Mouse (Mus musculus) midbrain, postnatal 0 days (tissue): ENCODE measurements around the gene Ppp1r1b. TPM values are rescaled to one million over a fixed set of nuclear protein-coding genes. Genes with fewer than 3 reads are reported as not detected.

Experiments
- ATAC-seq: fragments of 200-750 bp; cut with Nextera tagmentation; 2 replicates; pipeline ENCODE4 v1.8.0; 2017; ENCODE audit warnings: moderate number of reproducible peaks, mild to moderate bottlenecking, moderate TSS enrichment, moderate library complexity; ENCODE audit not compliant: low FRiP score
- DNase-seq: peaks from one replicate; pipeline ENCODE4 v3.0.0-alpha.2; 2015; ENCODE audit warnings: low spot score
- H3K27ac ChIP-seq: fragments of 300-500 bp; sonication (generic); 2 replicates; pipeline ENCODE4 v1.5.1; 2014; ENCODE audit warnings: low read depth, mild to moderate bottlenecking, low read length, mixed read lengths
- H3K27me3 ChIP-seq: fragments of 300-500 bp; sonication (generic); 2 replicates; pipeline ENCODE4 v1.6.1; 2014; ENCODE audit warnings: low read length, control low read depth, mixed read lengths; ENCODE audit not compliant: insufficient read depth
- H3K36me3 ChIP-seq: fragments of 300-500 bp; sonication (generic); 2 replicates; pipeline ENCODE4 v1.6.1; 2014; ENCODE audit warnings: low read length, control low read depth, mixed read lengths; ENCODE audit not compliant: insufficient read depth
- H3K4me1 ChIP-seq: fragments of 300-500 bp; sonication (generic); 2 replicates; pipeline ENCODE4 v1.6.1; 2014; ENCODE audit warnings: mild to moderate bottlenecking, control low read depth, antibody characterized with exemption, low read length, mixed read lengths; ENCODE audit not compliant: insufficient read depth
- H3K4me2 ChIP-seq: fragments of 300-500 bp; sonication (generic); 2 replicates; pipeline ENCODE4 v1.6.1; 2014; ENCODE audit warnings: low read depth, mild to moderate bottlenecking, low read length, mixed read lengths; ENCODE audit not compliant: poor library complexity, severe bottlenecking
- H3K4me3 ChIP-seq: fragments of 300-500 bp; sonication (generic); 2 replicates; pipeline ENCODE4 v1.5.1; 2014; ENCODE audit warnings: low read depth, mild to moderate bottlenecking, low read length, moderate library complexity
- H3K9ac ChIP-seq: fragments of 300-500 bp; sonication (generic); replicated peaks from 2 replicates; pipeline ENCODE4 v1.6.1; 2014; ENCODE audit warnings: mild to moderate bottlenecking, low read length, moderate library complexity, mixed read lengths; ENCODE audit not compliant: poor library complexity, severe bottlenecking
- H3K9me3 ChIP-seq: fragments of 300-500 bp; sonication (generic); 2 replicates; pipeline ENCODE4 v1.6.1; 2016; ENCODE audit warnings: low read length, control low read depth
- CTCF ChIP-seq: IDR thresholded peaks from 2 replicates; pipeline ENCODE4 v1.5.1; 2016; ENCODE audit warnings: antibody characterized with exemption, mild to moderate bottlenecking
- WGBS: fragments of 180-500 bp; shearing (Covaris S2); extraction: QIAGEN DNeasy Blood & Tissue Kit; methylation state at CpG from one replicate; pipeline ENCODE4 v1.1.7; 2014; 5-methylcytosine and 5-hydroxymethylcytosine counted together
- polyA plus RNA-seq: library from polyadenylated mRNA; unstranded; fragments of >200 nt; fragmentation: Nextera tagmentation; extraction: Ambion mirVana; gene quantifications from 2 replicates; pipeline ENCODE4 v1.2.1, GENCODE M21; 2015
- total RNA-seq: library from RNA; depleted of rRNA; stranded (reverse); fragments of >200 nt; gene quantifications from 2 replicates; pipeline ENCODE4 v1.2.3, GENCODE M21; 2014

Ppp1r1b gene
- total and polyA plus RNA-seq, 2 experiments from 2014 or later: 4.2 to 5.0 TPM

DNA sequence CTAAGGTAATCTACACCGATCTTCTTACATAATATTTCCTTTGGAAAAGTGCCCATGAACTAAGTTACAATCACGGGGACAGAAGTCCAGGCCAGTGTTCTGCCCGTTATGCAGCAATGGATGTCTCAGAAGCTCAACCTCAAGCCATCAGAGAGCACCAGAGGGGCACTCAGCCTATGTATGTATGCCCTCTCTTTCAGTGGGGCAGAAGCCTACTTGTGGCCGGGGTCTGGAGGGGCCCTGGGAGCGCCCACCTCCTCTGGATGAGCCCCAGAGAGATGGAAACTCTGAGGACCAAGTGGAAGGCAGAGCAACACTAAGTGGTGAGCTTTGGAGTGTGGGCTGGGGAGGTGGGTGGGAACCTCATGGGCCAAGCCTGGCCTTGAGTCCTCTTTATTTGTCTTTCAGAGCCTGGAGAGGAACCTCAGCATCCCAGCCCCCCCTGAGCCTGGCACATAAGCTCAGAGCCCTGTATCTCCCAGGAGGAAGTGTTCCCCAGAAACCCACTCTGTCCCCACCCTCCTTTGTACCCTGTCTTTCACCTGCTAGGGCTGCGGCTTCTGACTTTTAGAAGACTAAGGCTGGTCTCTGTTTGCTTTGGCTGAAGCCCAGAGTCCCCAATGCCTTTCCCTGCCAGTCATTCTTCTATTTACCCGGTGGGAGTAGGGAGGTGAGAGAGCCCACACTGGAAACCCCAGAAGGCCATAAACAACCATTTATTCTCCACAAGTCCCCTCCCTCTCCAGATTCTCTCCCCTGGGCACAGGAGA lies 8.6 kb downstream of the Ppp1r1b start:
- H3K4me2 ChIP-seq: no peak overlapping the region
- H3K4me3 ChIP-seq: no peak overlapping the region
- no peak overlapping the region for H3K27ac ChIP-seq
- 77% methylated on average over 7 of the region's 7 CpGs for WGBS
- DNase-seq: no peak
- H3K27me3 ChIP-seq: peaks cover 12% of the 10 kb centered on the region; the same call in 1 of the 2 replicates
- no peaks in the 10 kb centered on the region for H3K36me3 ChIP-seq
- no peak for ATAC-seq
- TF ChIP-seq CTCF: no peak
- peaks cover 16% of the 10 kb centered on the region for H3K4me1 ChIP-seq
- H3K9ac ChIP-seq: no peak overlapping the region
- H3K9me3 ChIP-seq: no peaks in the 10 kb centered on the region

DNA sequence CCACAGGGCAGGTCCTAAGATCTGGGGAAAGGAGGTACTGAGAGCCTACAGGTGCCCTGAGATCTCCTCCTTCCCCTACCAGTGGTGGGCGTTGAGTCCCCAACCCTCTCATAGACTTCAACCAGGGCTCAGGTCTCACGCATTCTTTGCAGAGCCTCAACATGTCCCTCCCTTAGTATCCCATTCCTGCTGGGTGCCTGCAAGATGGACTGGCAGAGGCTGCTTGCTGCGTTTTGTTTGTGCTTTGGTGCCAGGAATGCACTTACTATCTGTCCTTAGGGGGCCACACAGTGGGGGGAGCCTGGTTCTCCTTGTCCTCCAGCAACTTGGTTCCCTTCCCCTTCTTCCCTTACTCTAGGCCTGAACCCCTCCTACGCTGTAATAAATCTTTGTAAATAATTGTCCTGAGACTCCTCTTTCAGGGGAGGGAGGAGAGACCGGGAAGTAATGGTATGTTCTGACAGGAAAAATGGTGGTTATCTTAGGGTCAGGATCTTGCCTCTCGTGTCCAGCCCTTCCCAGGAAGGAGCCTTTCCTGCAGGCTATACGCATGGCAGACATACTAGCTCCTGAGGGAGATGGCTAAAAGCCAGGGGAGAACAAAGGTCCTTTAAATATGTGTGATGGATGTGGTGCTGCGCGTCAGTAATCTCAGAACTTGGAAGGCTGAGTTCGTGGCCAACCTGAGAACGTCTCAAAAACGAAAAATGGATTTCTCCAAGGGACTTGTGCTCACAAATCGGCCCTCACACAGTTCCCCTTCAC lies 9.4 kb downstream of the Ppp1r1b start:
- Histone ChIP-seq H3K36me3 (no peaks in the 10 kb centered on the region), H3K4me1 (peaks cover 16% of the 10 kb centered on the region), H3K27ac (peak overlapping the region; percentile 73; the same call in 1 of the 2 replicates), H3K4me3 (peak overlapping the region; percentile 59), H3K27me3 (peaks cover 5% of the 10 kb centered on the region; the same call in 1 of the 2 replicates), H3K9ac (peak overlapping the region; percentile 51; the same call in 1 of the 2 replicates), H3K4me2 (peak overlapping the region; percentile 81), H3K9me3 (no peaks in the 10 kb centered on the region)
- ATAC-seq (no peak), DNase-seq (no peak)
- TF ChIP-seq CTCF: no peak
- WGBS: 9% methylated on average over 13 of the region's 13 CpGs

DNA sequence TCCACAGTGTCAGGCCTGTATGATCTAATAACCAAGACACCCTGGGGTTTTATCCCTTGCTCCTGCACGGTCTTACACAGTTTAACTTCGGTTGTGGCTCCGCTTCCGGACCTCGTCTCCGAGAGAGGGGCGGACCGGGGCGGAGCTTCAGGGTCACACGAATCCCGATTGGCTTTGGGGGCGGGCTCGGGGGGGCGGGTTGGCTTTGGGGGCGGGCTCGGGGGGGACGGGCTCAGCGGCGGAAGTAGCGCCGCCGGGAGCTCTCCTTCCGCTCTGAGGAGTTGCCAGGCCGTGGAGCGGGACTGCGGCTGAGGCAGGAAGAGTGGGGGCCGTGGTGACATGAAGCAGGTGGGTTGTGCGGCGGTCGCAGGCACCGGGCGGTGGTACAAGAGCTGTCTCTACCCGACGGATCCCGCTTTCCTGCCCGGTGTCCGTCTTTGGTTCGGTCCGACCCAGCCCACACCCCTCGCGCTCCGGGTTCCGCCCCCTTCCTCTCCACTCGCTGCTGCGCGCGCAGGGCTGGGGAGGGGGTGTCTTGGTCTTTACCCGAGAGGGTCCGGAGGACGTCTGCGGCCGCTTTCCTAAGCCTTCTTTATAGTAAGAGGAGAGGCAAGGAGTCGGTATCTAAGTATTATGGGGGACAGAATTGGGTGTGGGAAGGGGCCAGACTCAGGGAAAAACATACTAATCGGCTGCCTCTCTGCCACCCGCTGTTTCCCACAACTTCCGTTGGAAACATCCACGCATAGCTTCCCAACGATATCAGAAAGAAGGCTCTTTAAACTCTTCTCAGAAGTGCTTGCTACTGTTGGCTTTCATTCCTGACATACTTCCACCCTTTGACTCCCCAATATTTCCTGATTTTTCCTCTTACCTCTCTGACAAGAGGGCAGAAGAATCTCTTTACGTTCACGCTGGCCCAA lies 10.2 kb downstream of the Ppp1r1b start, which contains the start of gene Stard3:
Gene Stard3, plus strand, starts transcription at position 208 of the 923 bp plus-strand sequence.
- Histone ChIP-seq H3K36me3 (no peaks in the 10 kb centered on the region), H3K9me3 (no peaks in the 10 kb centered on the region), H3K27ac (peak within 1 kb of the TSS; percentile 73), H3K27me3 (no peaks in the 10 kb centered on the region), H3K4me3 (peak within 1 kb of the TSS; percentile 59), H3K4me2 (peak within 1 kb of the TSS; percentile 81), H3K4me1 (peaks cover 16% of the 10 kb centered on the region), H3K9ac (peak within 1 kb of the TSS; percentile 60)
- no peak for TF ChIP-seq CTCF
- whole genome bisulfite sequencing: under 1% methylated on average over 49 of the region's 60 CpGs
- ATAC-seq: peak; percentile 88
- peak; percentile 93 for DNase-seq

DNA sequence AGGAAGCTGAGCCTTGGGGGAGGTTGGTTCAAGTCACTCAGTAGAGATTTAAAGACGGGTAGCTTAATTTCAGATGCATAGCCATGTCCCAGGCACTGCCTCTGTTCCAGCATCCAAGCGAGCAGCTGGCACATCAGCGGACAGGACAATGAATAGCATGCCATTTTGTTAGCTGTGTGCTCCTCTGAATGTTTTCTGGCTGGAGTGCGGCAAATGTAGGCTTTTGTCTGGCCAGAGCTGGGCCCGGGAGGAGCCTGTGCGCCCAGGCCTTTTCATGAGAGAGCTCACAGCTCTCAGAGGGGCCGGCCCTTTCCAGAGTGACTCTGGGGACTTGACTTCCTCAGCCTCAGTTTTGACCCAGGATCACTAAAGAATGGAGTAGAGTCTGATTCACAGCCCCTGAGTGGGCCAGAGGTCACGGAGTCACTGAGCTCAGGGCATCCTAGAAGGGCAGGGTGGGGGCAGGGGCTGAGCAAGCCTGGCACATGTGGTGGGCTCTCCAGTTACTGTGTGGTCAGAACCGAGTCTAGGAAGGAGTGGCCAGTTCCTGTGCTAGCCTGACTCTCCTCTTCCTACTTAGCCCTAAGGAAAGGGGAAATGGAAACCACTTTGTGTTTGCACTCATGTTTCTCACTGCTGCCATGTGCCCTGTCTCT lies 12.8 kb downstream of the Ppp1r1b start:
- WGBS: 30% methylated on average over 9 of the region's 9 CpGs
- DNase-seq: peak; percentile 65

GRCm38 (mm10) chr11:98363817-98364216 lies 15.6 kb downstream of the Ppp1r1b start:
- Histone ChIP-seq H3K4me1 (peaks cover 13% of the 10 kb centered on the region), H3K27ac (no peak overlapping the region), H3K4me2 (no peak overlapping the region), H3K27me3 (no peaks in the 10 kb centered on the region), H3K36me3 (no peaks in the 10 kb centered on the region), H3K9me3 (no peaks in the 10 kb centered on the region), H3K4me3 (no peak overlapping the region), H3K9ac (no peak overlapping the region)
- TF ChIP-seq CTCF: no peak
- WGBS: 84% methylated on average over 5 of the region's 5 CpGs
- DNase-seq (no peak), ATAC-seq (no peak)

More for the DNA sequence above, 12.8 kb downstream of the Ppp1r1b start:
- Histone ChIP-seq H3K4me1 (peaks cover 16% of the 10 kb centered on the region), H3K9ac (0 out of 2 replicates have a peak overlapping the region, but pooled peaks have one; percentile 42), H3K4me3 (no peak overlapping the region), H3K27me3 (no peaks in the 10 kb centered on the region), H3K27ac (peak overlapping the region; percentile 32; the same call in 1 of the 2 replicates), H3K9me3 (no peaks in the 10 kb centered on the region), H3K36me3 (no peaks in the 10 kb centered on the region), H3K4me2 (no peak overlapping the region)
- ATAC-seq: no peak
- TF ChIP-seq CTCF: no peak
